Mouse (Mus musculus) kidney, embryonic 16.5 days (tissue): ENCODE results near the gene Rmi1. TPM values are rescaled to one million over a fixed set of nuclear protein-coding genes. Genes with fewer than 3 reads are reported as not detected.
"Not testable (repeated sequence)": the region's sequence is repeated elsewhere in the genome, so short reads cannot be mapped to it uniquely, and the experiment has no call there.

Experiments used
- ATAC-seq: fragments of 200-750 bp; cut with Nextera tagmentation; 2 replicates; pipeline ENCODE4 v1.8.0; 2017; ENCODE audit warnings: moderate TSS enrichment; ENCODE audit not compliant: low FRiP score, low TSS enrichment
- H3K27ac ChIP-seq: fragments of 300-500 bp; sonication (generic); 2 replicates; pipeline ENCODE4 v1.5.1; 2014; ENCODE audit warnings: low read length
- H3K27me3 ChIP-seq: fragments of 300-500 bp; sonication (generic); 2 replicates; pipeline ENCODE4 v1.6.1; 2014; ENCODE audit warnings: low read length, control low read depth, mixed read lengths; ENCODE audit not compliant: insufficient read depth
- H3K36me3 ChIP-seq: fragments of 300-500 bp; sonication (generic); 2 replicates; pipeline ENCODE4 v1.6.1; 2014; ENCODE audit warnings: low read length, control low read depth, mixed read lengths; ENCODE audit not compliant: insufficient read depth
- H3K4me1 ChIP-seq: fragments of 300-500 bp; sonication (generic); 2 replicates; pipeline ENCODE4 v1.6.1; 2014; ENCODE audit warnings: low read length, control low read depth, mixed read lengths; ENCODE audit not compliant: insufficient read depth
- H3K4me2 ChIP-seq: fragments of 300-500 bp; sonication (generic); replicated peaks from 2 replicates; pipeline ENCODE4 v1.6.1; 2014; ENCODE audit warnings: low read depth, low read length
- H3K4me3 ChIP-seq: fragments of 300-500 bp; sonication (generic); 2 replicates; pipeline ENCODE4 v1.5.1; 2014; ENCODE audit warnings: mild to moderate bottlenecking, low read length
- H3K9ac ChIP-seq: fragments of 300-500 bp; sonication (generic); replicated peaks from 2 replicates; pipeline ENCODE4 v1.6.1; 2014; ENCODE audit warnings: low read length
- H3K9me3 ChIP-seq: fragments of 300-500 bp; sonication (generic); 2 replicates; pipeline ENCODE4 v1.6.1; 2016; ENCODE audit warnings: low read length, control low read depth
- WGBS: fragments of 180-500 bp; shearing (Covaris S2); extraction: QIAGEN DNeasy Blood & Tissue Kit; methylation state at CpG from one replicate; pipeline ENCODE4 v1.1.7; 2014; 5-methylcytosine and 5-hydroxymethylcytosine counted together
- polyA plus RNA-seq: library from polyadenylated mRNA; unstranded; fragments of >200 nt; fragmentation: Nextera tagmentation; extraction: Ambion mirVana; gene quantifications from 2 replicates; pipeline ENCODE4 v1.2.1, GENCODE M21; 2015

Rmi1 gene
- polyA plus RNA-seq, 1 experiment from 2014 or later = 23.2 TPM

DNA sequence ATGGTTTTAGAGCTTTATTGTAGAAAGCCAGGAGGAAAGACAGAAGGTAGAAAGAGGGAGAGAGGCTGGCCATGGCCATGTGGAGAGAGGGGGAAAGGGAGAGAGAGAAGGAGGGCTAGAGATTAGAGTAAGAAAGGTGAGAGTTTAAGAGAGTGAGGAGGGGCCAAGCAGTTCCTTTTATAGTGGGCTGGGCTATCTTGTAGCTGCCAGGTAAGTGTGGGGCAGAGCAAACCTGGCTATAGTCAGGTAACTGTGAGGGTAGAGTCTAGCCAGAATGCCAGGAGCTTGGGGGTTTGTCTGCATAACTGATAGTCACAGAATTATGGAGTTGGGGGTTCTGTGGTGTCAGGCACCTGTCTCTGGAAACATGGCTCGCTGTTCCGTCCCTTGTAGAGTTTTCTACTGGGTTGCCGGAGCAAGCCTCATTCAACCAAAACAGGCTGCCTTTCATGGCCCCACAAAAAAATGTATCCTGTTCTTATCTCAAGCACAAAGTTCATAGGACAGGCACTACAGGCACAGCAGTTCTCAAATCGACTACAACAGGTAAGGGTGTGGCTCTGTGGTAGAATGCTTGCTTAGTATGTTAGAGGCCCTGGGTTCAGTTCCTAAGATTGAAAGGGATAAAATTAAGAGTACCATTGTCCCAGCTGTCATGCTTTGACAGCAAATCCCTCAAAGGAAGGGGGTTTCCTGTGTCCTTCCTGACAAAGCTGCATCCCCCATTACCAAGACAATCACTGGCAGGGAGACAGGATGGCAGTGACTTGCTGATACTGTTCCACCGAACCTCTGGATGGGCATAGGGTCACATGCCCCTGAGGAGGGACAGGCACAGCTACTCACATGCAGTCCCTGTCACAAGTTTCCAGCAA is 29.5 kb upstream of the Rmi1 start:
- no peak for ATAC-seq
- H3K9me3 ChIP-seq = peaks cover 9% of the 10 kb centered on the region; the same call in 1 of the 2 replicates
- H3K4me3 ChIP-seq = no peak overlapping the region
- H3K4me2 ChIP-seq = no peak overlapping the region
- no peak overlapping the region for H3K9ac ChIP-seq
- no peaks in the 10 kb centered on the region for H3K36me3 ChIP-seq
- H3K4me1 ChIP-seq = no peaks in the 10 kb centered on the region
- no peak overlapping the region for H3K27ac ChIP-seq
- 82% methylated on average over 5 of the region's 5 CpGs for WGBS
- H3K27me3 ChIP-seq = no peaks in the 10 kb centered on the region

DNA sequence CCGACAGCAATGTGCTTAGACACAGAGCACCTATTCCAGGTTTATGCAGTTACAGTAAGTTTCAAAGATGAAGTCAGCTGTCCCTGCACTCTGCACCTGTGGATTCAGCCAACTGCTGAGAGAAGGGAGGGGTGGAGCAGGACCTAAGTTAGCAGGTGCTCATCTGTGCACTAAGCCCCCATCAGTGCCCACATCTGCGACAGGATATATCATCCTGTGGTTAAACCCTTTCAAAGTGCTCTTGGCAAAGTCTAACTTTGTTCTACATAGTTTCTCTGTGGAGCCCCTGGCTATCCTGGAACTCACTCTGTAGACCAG is 28.9 kb upstream of the Rmi1 start:
- ATAC-seq = no peak
- H3K36me3 ChIP-seq = no peaks in the 10 kb centered on the region
- no peaks in the 10 kb centered on the region for H3K27me3 ChIP-seq
- no peak overlapping the region for H3K27ac ChIP-seq
- H3K4me3 ChIP-seq = no peak overlapping the region
- H3K4me2 ChIP-seq = no peak overlapping the region
- H3K9me3 ChIP-seq = peaks cover 9% of the 10 kb centered on the region; the same call in 1 of the 2 replicates
- no peak overlapping the region for H3K9ac ChIP-seq
- no peaks in the 10 kb centered on the region for H3K4me1 ChIP-seq
- 89% methylated on average over 2 of the region's 2 CpGs for WGBS

DNA sequence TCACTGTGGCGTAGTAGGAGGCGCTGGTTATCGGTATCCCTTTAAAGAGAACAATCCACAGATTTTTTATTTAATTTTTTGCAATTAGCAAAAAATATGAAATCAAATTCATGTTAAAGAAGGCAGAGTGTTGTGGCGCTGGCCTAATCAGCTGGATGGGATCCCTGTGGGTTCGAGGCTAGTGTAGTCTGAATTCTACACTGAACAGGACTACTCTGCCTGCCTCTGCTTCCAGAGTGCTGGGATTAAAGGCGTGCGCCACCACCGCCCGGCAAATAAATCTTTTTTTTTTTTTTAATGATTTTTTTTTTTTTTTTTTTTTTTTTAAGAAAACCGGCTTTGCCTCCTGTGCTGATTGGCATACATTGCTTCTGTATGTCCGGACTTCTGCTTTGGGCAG is 17.7 kb upstream of the Rmi1 start:
- H3K9ac ChIP-seq = peak overlapping the region; percentile 81
- peaks cover 25% of the 10 kb centered on the region for H3K9me3 ChIP-seq
- ATAC-seq = no peak
- H3K4me2 ChIP-seq = peak overlapping the region; percentile 86
- peaks cover 26% of the 10 kb centered on the region for H3K36me3 ChIP-seq
- no peaks in the 10 kb centered on the region for H3K27me3 ChIP-seq
- H3K4me1 ChIP-seq = peaks cover 5% of the 10 kb centered on the region
- H3K27ac ChIP-seq = no peak overlapping the region
- peak overlapping the region; percentile 69 for H3K4me3 ChIP-seq
- WGBS = 42% methylated on average over 11 of the region's 11 CpGs

DNA sequence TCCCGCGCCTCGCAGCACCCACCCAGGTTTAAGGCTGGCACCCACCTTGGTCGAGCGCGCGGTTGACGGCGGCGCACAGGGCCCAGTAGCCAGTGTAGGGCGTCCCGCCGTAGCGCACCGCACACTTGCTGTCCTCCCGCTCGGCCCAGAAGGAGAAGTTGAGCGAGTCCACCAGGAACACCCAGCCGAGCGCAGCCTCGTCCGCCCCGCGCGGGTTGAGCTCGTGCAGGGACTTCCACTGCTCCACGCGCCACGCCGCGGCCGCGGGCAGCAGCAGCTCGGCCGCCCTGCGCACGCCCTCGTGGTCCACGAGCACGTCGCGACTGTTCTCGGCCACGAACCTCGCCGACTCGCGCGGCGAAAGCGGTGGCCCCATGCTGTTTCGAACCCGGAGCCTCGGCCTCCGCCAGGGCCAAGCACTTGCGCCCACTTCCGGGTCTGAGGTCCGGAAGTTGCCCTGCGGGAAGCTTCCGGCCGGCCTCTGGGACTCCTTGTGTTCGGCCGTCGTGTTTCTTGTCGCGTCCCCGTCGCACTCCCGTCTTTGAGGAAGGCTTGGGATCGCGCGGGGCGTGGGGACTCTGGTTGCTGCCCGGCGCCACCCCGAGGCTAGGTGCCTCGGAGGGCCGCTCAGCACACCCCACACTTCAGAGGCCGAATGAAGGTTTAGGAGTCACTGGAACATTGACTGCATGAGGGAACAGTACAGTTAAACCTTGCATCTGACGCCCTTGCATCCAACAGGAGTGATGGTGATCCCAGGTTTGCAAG is 17.1 kb upstream of the Rmi1 start, which contains the start of gene 2210016F16Rik:
2210016F16Rik (minus strand) TSS at position 447 of the 768 bp plus-strand sequence.
- no peaks in the 10 kb centered on the region for H3K27me3 ChIP-seq
- peak within 1 kb of the TSS; percentile 81 for H3K9ac ChIP-seq
- WGBS = 2% methylated on average over 80 of the region's 80 CpGs
- peaks cover 26% of the 10 kb centered on the region for H3K36me3 ChIP-seq
- H3K4me3 ChIP-seq = peak within 1 kb of the TSS; percentile 69
- ATAC-seq = peak; percentile 81
- H3K27ac ChIP-seq = no peak within 1 kb of the TSS
- peaks cover 25% of the 10 kb centered on the region for H3K9me3 ChIP-seq
- H3K4me2 ChIP-seq = peak within 1 kb of the TSS; percentile 86
- peaks cover 5% of the 10 kb centered on the region for H3K4me1 ChIP-seq

DNA sequence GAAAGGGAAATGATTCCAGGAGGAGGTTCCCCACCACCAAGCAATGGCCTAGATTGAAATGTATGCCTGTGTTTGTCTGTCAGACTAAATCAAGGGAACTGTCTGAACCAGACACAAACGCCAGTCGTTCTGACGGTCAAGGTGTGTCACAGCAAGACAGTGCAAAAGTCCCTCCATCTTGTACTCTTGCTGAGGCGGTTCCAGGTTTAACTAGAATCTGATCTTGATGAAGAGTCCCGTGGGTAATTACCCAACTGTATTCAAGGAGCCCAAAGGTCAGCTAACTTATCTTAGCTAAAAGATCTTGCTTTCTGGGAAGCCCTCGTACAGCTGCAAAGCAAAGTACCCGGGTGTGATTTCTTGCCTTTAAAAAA is 16.5 kb upstream of the Rmi1 start:
- H3K4me3 ChIP-seq = peak overlapping the region; percentile 69
- H3K36me3 ChIP-seq = peaks cover 22% of the 10 kb centered on the region
- 72% methylated on average over 7 of the region's 7 CpGs for WGBS
- peak overlapping the region; percentile 86 for H3K4me2 ChIP-seq
- no peak for ATAC-seq
- H3K4me1 ChIP-seq = peaks cover 5% of the 10 kb centered on the region
- H3K27me3 ChIP-seq = no peaks in the 10 kb centered on the region
- peak overlapping the region; percentile 81 for H3K9ac ChIP-seq
- H3K9me3 ChIP-seq = peaks cover 19% of the 10 kb centered on the region
- H3K27ac ChIP-seq = no peak overlapping the region

DNA sequence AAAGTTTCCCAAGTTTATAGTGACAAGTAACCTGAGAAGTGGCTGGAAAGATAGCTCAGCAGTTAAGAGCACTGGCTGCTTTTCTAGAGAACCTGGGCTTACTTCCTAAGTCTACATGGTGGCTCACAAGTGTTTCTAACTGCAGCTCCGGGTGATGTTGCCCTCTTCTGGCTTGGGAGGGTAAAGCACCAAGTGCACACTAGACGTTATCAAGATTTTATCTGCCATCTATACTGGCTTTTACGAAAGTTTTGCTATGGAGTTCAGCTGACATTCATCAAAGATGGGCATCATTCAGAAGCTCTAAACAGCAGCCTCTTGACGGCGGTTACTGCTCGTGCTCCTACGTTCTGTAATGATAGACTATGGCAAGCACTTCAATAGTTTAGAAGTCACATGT is 14.1 kb upstream of the Rmi1 start:
- WGBS = 10% methylated on average over 7 of the region's 7 CpGs
- peak; percentile 52; the same call in 1 of the 2 replicates for ATAC-seq

DNA sequence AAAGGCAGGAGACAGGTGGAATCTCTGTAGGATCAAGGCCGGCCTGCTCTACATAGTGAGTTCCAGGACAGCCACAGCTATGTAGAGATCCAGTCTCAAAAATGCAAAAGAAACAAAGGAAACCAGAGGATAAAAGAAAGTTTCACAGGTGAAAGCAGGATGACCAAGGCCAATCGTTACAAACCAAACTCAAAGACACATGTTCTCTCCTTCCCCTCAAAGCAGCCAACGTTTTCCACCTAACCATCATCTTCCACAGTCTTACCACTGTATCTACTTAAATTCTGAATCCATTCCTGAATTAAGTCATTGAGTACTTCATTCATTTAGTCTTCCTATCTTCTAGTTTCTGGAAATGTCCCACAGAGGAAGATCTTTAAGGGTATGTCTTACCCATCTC is 13.7 kb upstream of the Rmi1 start:
- Histone ChIP-seq H3K9me3 (no peaks in the 10 kb centered on the region), H3K4me2 (no peak overlapping the region), H3K9ac (no peak overlapping the region), H3K36me3 (peaks cover 15% of the 10 kb centered on the region), H3K27me3 (no peaks in the 10 kb centered on the region), H3K4me1 (peaks cover 5% of the 10 kb centered on the region), H3K4me3 (no peak overlapping the region), H3K27ac (no peak overlapping the region)
- 51% methylated on average over 3 of the region's 3 CpGs for WGBS
- no peak for ATAC-seq

More for the DNA sequence above, 14.1 kb upstream of the Rmi1 start:
- H3K9ac ChIP-seq = no peak overlapping the region
- H3K36me3 ChIP-seq = peaks cover 13% of the 10 kb centered on the region
- H3K9me3 ChIP-seq = no peaks in the 10 kb centered on the region
- H3K4me1 ChIP-seq = peaks cover 5% of the 10 kb centered on the region
- no peak overlapping the region for H3K4me3 ChIP-seq
- no peak overlapping the region for H3K4me2 ChIP-seq
- no peak overlapping the region for H3K27ac ChIP-seq
- H3K27me3 ChIP-seq = no peaks in the 10 kb centered on the region

DNA sequence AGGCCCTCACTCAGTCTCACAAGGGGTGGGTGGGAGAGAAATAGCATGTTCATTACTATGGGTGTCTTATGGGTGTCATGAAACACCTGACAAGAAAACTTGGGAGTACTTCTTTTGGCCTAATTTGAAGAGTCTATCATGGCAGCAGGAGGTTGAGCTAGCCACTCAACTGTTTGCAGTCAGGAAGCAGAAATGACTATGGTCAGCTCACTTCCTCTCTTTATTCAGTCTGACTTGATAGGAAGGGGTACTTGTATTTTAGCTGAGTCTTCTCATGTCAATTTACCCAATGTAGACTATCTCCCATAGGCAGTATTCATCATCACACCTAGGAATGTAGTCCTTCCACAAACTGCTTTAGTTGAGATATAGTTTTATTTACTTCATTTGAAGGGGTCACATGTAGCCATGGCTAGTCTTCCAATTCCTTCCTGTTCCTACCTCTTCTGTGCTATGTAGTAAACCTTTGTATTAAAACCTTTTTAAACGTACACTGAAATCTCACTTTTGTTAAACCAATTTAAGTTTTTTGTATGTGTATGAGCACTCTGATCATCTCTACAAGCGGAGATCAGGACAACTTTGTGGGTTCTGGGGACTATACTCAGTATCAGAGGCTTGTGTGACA is 12.6 kb upstream of the Rmi1 start:
- Histone ChIP-seq H3K4me1 (no peaks in the 10 kb centered on the region), H3K4me2 (no peak overlapping the region), H3K27ac (no peak overlapping the region), H3K27me3 (no peaks in the 10 kb centered on the region), H3K36me3 (peaks cover 22% of the 10 kb centered on the region), H3K4me3 (no peak overlapping the region), H3K9me3 (no peaks in the 10 kb centered on the region), H3K9ac (no peak overlapping the region)
- no peak for ATAC-seq
- WGBS = 83% methylated on average over 2 of the region's 2 CpGs

DNA sequence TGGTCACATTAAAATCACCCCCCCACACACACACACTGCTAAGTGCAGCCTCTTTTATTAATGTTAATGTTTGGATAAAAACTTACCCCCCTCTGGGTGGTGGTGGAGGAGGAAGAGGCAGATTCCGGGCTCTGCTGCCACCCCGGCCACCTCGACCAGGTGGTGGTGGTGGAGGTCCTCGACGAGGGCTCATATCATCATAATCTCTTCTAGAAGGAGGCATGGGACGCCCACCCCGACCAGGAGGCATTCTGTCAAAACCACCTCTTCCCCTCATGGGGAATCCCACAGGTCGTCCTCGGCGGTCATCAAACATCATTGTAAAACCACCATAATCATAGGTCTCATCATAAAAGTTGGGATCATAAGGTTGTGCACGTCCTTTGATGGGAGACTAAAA is 7.7 kb upstream of the Rmi1 start:
- not testable (repeated sequence) for H3K27ac ChIP-seq, H3K4me2 ChIP-seq, H3K4me3 ChIP-seq, H3K9ac ChIP-seq, H3K9me3 ChIP-seq, H3K4me1 ChIP-seq, H3K27me3 ChIP-seq, ATAC-seq
- H3K36me3 ChIP-seq = peaks cover 52% of the 10 kb centered on the region
- 79% methylated on average over 11 of the region's 11 CpGs for WGBS
